Mouse (Mus musculus) embryonic facial prominence, embryonic 11.5 days (tissue): ENCODE data around the gene Eif2b2. TPM values are rescaled to one million over a fixed set of nuclear protein-coding genes. Genes with fewer than 3 reads are reported as not detected.

Experiments
- ATAC-seq: fragments of 200-750 bp; cut with Nextera tagmentation; replicated peaks from 2 replicates; pipeline ENCODE4 v1.8.0; 2017; ENCODE audit warnings: low read depth; ENCODE audit not compliant: insufficient number of reproducible peaks, low FRiP score, low TSS enrichment
- DNase-seq: peaks from one replicate; pipeline ENCODE4 v3.0.0-alpha.2; 2015; ENCODE audit warnings: low spot score
- H3K27ac ChIP-seq: fragments of 300-500 bp; sonication (generic); replicated peaks from 2 replicates; pipeline ENCODE4 v1.5.1; 2014; ENCODE audit warnings: mild to moderate bottlenecking, low read depth, low read length, control low read depth
- H3K27me3 ChIP-seq: fragments of 300-500 bp; sonication (generic); 2 replicates; pipeline ENCODE4 v1.6.1; 2014; ENCODE audit warnings: mild to moderate bottlenecking, low read length, moderate library complexity, mixed read lengths; ENCODE audit not compliant: control insufficient read depth, insufficient read depth
- H3K36me3 ChIP-seq: fragments of 300-500 bp; sonication (generic); replicated peaks from 2 replicates; pipeline ENCODE4 v1.6.1; 2014; ENCODE audit warnings: low read depth, mild to moderate bottlenecking, low read length, moderate library complexity, mixed read lengths; ENCODE audit not compliant: control insufficient read depth, insufficient read depth
- H3K4me1 ChIP-seq: fragments of 300-500 bp; sonication (generic); 2 replicates; pipeline ENCODE4 v1.6.1; 2014; ENCODE audit warnings: low read length, mixed read lengths; ENCODE audit not compliant: control insufficient read depth, insufficient read depth
- H3K4me2 ChIP-seq: fragments of 300-500 bp; sonication (generic); 2 replicates; pipeline ENCODE4 v1.6.1; 2014; ENCODE audit warnings: low read depth, mild to moderate bottlenecking, control low read depth, low read length, moderate library complexity
- H3K4me3 ChIP-seq: fragments of 300-500 bp; sonication (generic); 2 replicates; pipeline ENCODE4 v1.5.1; 2014; ENCODE audit warnings: low read depth, low read length, control low read depth
- H3K9ac ChIP-seq: fragments of 300-500 bp; sonication (generic); replicated peaks from 2 replicates; pipeline ENCODE4 v1.6.1; 2014; ENCODE audit warnings: mild to moderate bottlenecking, control low read depth, low read length
- H3K9me3 ChIP-seq: fragments of 300-500 bp; sonication (generic); replicated peaks from 2 replicates; pipeline ENCODE4 v1.6.1; 2016; ENCODE audit warnings: mild to moderate bottlenecking, low read length, inconsistent platforms, mixed read lengths; ENCODE audit not compliant: control insufficient read depth
- WGBS: fragments of 180-500 bp; shearing (Covaris S2); extraction: QIAGEN DNeasy Blood & Tissue Kit; methylation state at CpG from one replicate; pipeline ENCODE4 v1.1.7; 2014; 5-methylcytosine and 5-hydroxymethylcytosine counted together
- polyA plus RNA-seq: library from polyadenylated mRNA; unstranded; fragments of >200 nt; fragmentation: Nextera tagmentation; extraction: Ambion mirVana; gene quantifications from 2 replicates; pipeline ENCODE4 v1.2.1, GENCODE M21; 2014

Gene Eif2b2
- polyA plus RNA-seq, result 89.6 and 90.0 TPM in 2 replicates

DNA sequence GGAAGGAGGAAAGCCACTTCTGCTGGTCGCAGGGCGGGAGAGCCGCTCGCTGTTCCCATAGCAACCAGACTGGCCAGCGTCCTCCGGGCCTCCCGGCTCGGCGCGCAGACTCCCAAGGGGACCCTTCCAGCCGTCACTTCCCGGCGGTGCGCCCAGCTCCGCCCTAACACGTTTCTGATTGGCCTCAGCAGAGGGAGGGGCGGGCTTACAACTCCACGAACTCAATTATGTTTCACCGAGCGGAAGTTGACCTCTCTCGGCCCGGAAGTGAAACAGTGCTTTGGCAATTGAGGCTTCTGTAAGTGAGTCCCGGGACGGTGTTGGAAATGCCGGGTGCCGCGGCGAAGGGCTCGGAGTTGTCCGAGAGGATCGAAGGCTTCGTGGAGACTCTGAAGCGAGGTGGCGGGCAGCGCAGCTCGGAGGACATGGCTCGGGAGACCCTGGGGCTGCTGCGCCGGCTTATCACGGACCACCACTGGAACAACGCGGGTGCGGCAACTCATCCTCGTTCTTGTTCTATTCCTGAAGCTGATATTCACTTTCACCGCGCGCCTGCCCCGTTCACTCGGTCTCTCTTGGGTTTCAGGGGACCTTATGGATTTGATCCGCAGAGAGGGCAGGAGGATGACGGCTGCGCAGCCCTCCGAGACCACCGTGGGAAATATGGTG is at the start of gene Eif2b2:
Gene Eif2b2, plus strand, starts transcription at position 246 of the 669 bp plus-strand sequence.
- Histone ChIP-seq H3K9me3 (no peaks in the 10 kb centered on the region), H3K4me2 (peak within 1 kb of the TSS; percentile 73), H3K27ac (0 out of 2 replicates have a peak within 1 kb of the TSS, but pooled peaks have one; percentile 49), H3K36me3 (peaks cover 3% of the 10 kb centered on the region; the same call in 1 of the 2 replicates), H3K9ac (peak within 1 kb of the TSS; percentile 66), H3K4me1 (no peaks in the 10 kb centered on the region), H3K4me3 (peak within 1 kb of the TSS; percentile 81), H3K27me3 (no peaks in the 10 kb centered on the region; the same call in 1 of the 2 replicates)
- DNase-seq (peak; percentile 99), ATAC-seq (peak; percentile 99)
- WGBS, result under 1% methylated on average over 54 of the region's 54 CpGs

DNA sequence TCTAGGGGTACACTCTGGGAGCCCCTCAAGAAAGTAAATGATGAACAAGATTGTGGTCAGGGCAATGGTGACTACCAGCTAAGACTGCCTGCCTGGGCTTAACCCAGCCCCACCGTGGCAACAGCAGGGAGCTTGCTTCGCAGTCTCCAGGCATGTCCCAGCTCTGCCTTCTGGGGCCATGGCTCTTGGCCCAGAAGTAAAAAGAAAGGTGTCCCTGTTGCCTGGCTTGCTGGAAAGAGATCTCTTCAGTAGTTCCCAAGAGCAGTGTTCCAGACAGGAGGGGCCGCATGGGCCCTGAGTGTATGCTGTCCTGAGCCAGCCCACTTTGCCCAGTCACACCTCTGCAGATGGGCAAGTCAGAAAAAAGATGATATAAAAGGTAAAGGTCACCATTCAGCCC is 49.4 kb upstream of the Eif2b2 start:
- H3K4me1 ChIP-seq, result no peaks in the 10 kb centered on the region
- no peak overlapping the region for H3K4me2 ChIP-seq
- H3K27ac ChIP-seq, result no peak overlapping the region
- H3K27me3 ChIP-seq, result no peaks in the 10 kb centered on the region
- 52% methylated on average over 3 of the region's 3 CpGs for WGBS
- DNase-seq, result no peak
- H3K36me3 ChIP-seq, result no peaks in the 10 kb centered on the region
- ATAC-seq, result no peak
- no peak overlapping the region for H3K4me3 ChIP-seq
- H3K9me3 ChIP-seq, result no peaks in the 10 kb centered on the region
- no peak overlapping the region for H3K9ac ChIP-seq

DNA sequence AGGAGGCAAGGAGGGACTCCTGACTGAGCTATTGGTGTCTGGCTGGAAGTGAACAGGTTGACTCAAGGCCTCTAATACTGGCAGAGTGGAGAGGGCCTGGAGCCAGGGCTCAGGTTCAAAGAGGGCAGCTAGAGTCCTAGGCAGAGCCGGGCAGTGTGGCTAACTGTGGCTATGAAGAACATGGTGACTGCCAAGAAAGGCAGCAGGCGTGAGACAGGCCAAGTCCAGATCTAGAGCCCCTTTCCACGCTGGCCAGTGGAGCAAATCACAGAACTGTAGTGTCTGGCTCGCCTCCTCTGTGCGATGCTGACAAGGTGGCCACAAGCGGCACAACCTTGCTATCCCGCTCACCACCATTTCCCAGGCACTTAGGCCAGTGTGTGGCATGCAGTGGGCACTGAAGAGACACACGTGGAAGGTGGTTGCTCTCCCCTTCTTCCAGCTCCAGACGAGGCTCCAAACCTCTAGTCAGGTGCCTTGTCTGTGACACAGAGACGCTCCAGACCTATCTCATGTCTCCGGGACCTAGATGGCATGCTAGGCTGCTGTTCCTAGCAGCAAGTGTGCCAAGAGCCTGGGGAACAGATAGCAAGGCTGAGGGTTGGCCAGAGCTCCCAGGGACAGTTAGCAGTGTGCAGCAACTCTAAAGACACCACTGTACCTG is 48.9 kb upstream of the Eif2b2 start:
- Histone ChIP-seq H3K9me3 (no peaks in the 10 kb centered on the region), H3K4me1 (peaks cover under 1% of the 10 kb centered on the region; the same call in 1 of the 2 replicates), H3K9ac (no peak overlapping the region), H3K4me2 (no peak overlapping the region), H3K27me3 (no peaks in the 10 kb centered on the region), H3K36me3 (no peaks in the 10 kb centered on the region), H3K4me3 (no peak overlapping the region), H3K27ac (no peak overlapping the region)
- ATAC-seq, result no peak
- 82% methylated on average over 11 of the region's 11 CpGs for WGBS
- no peak for DNase-seq

DNA sequence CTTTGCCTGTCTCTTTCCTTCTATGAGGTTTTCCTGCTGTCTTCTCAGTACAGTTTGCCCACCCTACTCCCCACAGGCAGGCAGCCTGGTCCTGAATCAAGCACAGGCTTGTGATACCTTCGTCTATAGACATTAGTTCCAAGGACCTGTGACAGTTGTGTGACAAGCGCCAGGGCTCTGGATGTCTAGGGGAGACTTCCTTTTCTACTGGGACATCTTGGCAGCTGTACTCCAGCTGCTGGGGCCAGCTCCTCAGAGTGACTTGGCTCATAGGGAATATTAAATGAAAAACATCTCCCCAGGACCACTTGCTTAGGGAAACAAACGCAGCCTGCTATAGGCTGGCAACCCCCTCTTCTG is 48.4 kb upstream of the Eif2b2 start:
- no peak overlapping the region for H3K27ac ChIP-seq
- ATAC-seq (no peak), DNase-seq (no peak)
- H3K4me2 ChIP-seq, result no peak overlapping the region
- H3K4me3 ChIP-seq, result no peak overlapping the region
- no peaks in the 10 kb centered on the region for H3K36me3 ChIP-seq
- peaks cover 5% of the 10 kb centered on the region for H3K4me1 ChIP-seq
- 71% methylated on average over 3 of the region's 3 CpGs for WGBS
- H3K9ac ChIP-seq, result no peak overlapping the region
- H3K9me3 ChIP-seq, result no peaks in the 10 kb centered on the region
- no peaks in the 10 kb centered on the region for H3K27me3 ChIP-seq

DNA sequence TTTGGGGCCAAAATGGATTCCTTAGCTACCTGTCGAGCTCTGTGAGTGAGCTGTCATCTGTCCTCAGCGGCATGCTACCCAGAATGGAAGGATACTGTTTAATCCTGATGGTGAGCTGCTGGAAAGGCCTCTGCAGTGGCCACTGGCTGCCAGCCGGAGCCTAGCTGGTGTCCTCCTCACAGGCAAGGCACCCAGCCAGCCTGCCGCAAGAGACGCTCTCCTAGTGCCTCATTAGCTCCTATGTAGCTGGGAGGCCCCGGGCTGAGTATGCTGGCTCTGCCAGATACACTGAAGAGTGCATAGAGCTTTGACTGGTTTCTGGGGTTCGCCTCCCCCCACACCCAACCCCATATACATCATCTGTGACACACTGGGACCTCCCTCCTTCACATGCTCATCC is 45.3 kb upstream of the Eif2b2 start:
- Histone ChIP-seq H3K9ac (no peak overlapping the region), H3K27ac (no peak overlapping the region), H3K4me1 (peaks cover 13% of the 10 kb centered on the region), H3K4me2 (no peak overlapping the region), H3K27me3 (0 out of 2 replicates have a peak, but pooled peaks cover under 1% of the 10 kb centered on the region), H3K36me3 (no peaks in the 10 kb centered on the region), H3K9me3 (no peaks in the 10 kb centered on the region), H3K4me3 (no peak overlapping the region)
- WGBS, result 71% methylated on average over 7 of the region's 7 CpGs
- ATAC-seq (no peak), DNase-seq (no peak)

DNA sequence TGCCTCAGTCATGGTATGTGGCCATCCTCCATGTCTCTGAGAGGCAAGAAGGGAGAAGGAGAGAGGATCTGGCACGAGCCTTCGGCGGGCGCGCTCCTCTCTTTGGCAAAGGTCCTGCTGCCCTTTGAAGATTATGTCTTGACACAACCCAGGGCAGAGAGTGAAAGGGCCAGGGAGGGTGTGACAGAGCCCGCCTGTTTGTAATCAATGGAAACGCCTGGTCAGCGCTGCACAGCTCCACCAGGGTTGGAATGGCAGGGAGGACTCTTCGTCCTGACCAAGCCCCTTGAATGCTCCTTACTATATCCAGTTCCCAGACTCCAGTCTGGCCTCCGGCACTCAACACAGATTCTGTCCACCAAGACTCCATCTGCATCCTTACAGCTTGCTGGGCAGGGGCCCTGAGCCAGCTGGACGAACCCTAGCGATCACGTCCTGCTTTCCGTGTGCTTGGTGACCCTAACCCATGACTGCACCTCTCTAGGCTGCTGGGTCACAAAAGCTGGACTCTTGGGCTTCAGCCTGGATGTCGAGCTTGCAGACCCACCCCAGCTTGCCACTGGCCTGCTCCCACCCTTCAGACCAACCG is 44.1 kb upstream of the Eif2b2 start:
- Histone ChIP-seq H3K9me3 (no peaks in the 10 kb centered on the region), H3K36me3 (no peaks in the 10 kb centered on the region), H3K27me3 (0 out of 2 replicates have a peak, but pooled peaks cover 3% of the 10 kb centered on the region), H3K4me1 (peaks cover 13% of the 10 kb centered on the region), H3K4me2 (peak overlapping the region; percentile 71), H3K27ac (peak overlapping the region; percentile 53), H3K9ac (peak overlapping the region; percentile 56), H3K4me3 (peak overlapping the region; percentile 34)
- DNase-seq (no peak), ATAC-seq (no peak; the same call in 1 of the 2 replicates)
- 46% methylated on average over 16 of the region's 16 CpGs for WGBS

DNA sequence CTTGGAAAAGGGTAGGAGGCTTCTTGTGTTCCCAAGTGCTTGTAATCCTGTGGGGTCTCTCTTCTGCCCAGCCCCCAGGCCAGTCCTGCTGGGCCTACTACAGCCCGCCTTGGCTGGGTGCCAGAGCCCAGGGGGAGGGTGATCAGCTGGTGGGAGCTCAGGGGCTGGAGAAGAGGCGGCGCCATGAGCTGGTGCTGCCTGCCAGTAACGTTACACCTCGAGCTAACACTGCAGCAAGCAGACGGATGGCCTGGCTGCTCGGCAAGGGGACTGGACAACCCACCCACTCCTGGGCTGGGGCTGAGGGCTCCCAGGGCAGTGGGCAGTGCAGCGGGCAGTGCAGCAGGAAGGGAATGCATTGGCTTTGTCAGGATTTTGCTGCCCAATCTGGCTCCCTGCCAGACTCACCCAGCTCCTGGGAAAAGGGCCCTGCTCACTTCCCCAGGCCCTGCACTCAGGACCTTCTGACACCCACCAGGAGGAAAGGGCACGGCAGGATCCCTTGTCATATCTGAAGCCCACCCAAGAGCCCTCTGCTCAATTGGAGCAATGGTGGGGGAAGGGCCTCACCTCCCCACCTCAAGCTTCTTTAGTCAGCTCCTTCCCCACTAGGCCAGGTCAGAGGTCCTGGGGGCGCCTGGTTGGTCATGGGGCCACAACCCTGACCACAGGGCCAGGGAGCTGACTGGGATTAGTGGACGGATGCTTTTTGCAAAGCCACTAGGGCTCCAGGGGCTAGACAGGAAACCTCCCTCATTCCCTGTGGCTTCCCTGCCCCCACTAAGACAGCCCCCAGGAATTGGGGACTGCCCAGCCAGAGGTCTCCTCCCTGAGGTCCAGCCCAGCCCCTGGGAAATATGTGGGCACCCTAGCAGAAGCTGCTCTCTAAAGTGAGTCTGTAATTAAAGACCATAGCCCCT is 43.1 kb upstream of the Eif2b2 start:
- Histone ChIP-seq H3K27me3 (0 out of 2 replicates have a peak, but pooled peaks cover 3% of the 10 kb centered on the region), H3K9me3 (no peaks in the 10 kb centered on the region), H3K9ac (peak overlapping the region; percentile 56), H3K4me1 (peaks cover 13% of the 10 kb centered on the region), H3K4me3 (peak overlapping the region; percentile 34), H3K36me3 (no peaks in the 10 kb centered on the region), H3K27ac (peak overlapping the region; percentile 53; the same call in 1 of the 2 replicates), H3K4me2 (peak overlapping the region; percentile 71)
- ATAC-seq, result peak; percentile 85
- peak; percentile 82 for DNase-seq
- 10% methylated on average over 11 of the region's 11 CpGs for WGBS
